ENCODE assay signal across 19 mouse cellular contexts in genomic region chr10:28596897-28597296, GRCm38 (mm10).
DNase-seq lines count a peak whose midpoint lies in the region; ATAC-seq lines count a peak whose summit lies in the region.
"Had no signal": no experiment of that assay in that cellular context is flagged by ENCODE, and none has a peak within 500 bp of the region (broad histone marks: within the 10 kb centered on the region; RNA-seq: fewer than 3 reads in every experiment).

No protein-coding gene starts in this region.

- no peak overlapping the region for H3K27ac ChIP-seq in midbrain, embryonic 11.5 days (ENCODE audit: low read depth, low read length)
- H3K27ac ChIP-seq: embryonic facial prominence, embryonic 13.5 days; forebrain, embryonic 12.5 days; hindbrain, embryonic 10.5 days; hindbrain, embryonic 14.5 days had no signal

- peak; percentile 24 to 41 for DNase-seq in CD8-positive naive resting alpha-beta T cell, adult 2 months (ENCODE audit: low read depth in 2 of 2, low spot score in 2 of 2)
- DNase-seq in thymus, adult 18-20 months: peak; percentile 44 to 73
- peak; percentile 75 for DNase-seq in thymus, postnatal 14 days
- no peak for DNase-seq in ovary, postnatal 14 days (ENCODE audit: low spot score)
- no peak for DNase-seq in midbrain, embryonic 11.5 days (ENCODE audit: low spot score, missing footprints)
- DNase-seq in adipocyte (ENCODE audit: low spot score): no peak
- DNase-seq: adrenal gland, adult 2 months; adrenal gland, postnatal 25 days; cerebellum, adult 18-20 months; cerebellum, adult 9-11 months; cerebellum, postnatal 36 days; forebrain, postnatal 0 days; gastrocnemius, postnatal 14 days had no signal

- no peak overlapping the region for H3K4me2 ChIP-seq in midbrain, embryonic 11.5 days
- H3K4me2 ChIP-seq: embryonic facial prominence, embryonic 13.5 days; forebrain, embryonic 12.5 days; heart, embryonic 12.5 days; hindbrain, embryonic 14.5 days had no signal

- no peak overlapping the region for H3K9ac ChIP-seq in midbrain, embryonic 11.5 days (ENCODE audit: low read length)
- H3K9ac ChIP-seq: embryonic facial prominence, embryonic 13.5 days; forebrain, embryonic 12.5 days; forebrain, postnatal 0 days; heart, embryonic 12.5 days; hindbrain, embryonic 14.5 days had no signal

- no peaks in the 10 kb centered on the region for H3K36me3 ChIP-seq in midbrain, embryonic 11.5 days (ENCODE audit: control insufficient read depth, insufficient read depth, low read length)
- H3K36me3 ChIP-seq: forebrain, embryonic 12.5 days; G1E had no signal

- no peaks in the 10 kb centered on the region for H3K4me1 ChIP-seq in midbrain, embryonic 11.5 days (ENCODE audit: control insufficient read depth, insufficient read depth, low read length)
- H3K4me1 ChIP-seq: embryonic facial prominence, embryonic 13.5 days; forebrain, embryonic 12.5 days; hindbrain, embryonic 10.5 days had no signal

- H3K9me3 ChIP-seq in midbrain, embryonic 11.5 days (ENCODE audit: control insufficient read depth, low read length): no peaks in the 10 kb centered on the region
- H3K9me3 ChIP-seq: embryonic facial prominence, embryonic 13.5 days; forebrain, embryonic 12.5 days; G1E; heart, embryonic 12.5 days; hindbrain, embryonic 10.5 days had no signal

- ATAC-seq in midbrain, embryonic 11.5 days (ENCODE audit: low FRiP score): no peak
- ATAC-seq: forebrain, postnatal 0 days had no signal

- 94% methylated on average over 3 of the region's 3 CpGs for WGBS in midbrain, embryonic 11.5 days

- no peaks in the 10 kb centered on the region for H3K27me3 ChIP-seq in midbrain, embryonic 11.5 days (ENCODE audit: control insufficient read depth, insufficient read depth, low read length)
- H3K27me3 ChIP-seq: embryonic facial prominence, embryonic 13.5 days; forebrain, embryonic 12.5 days; heart, embryonic 12.5 days had no signal

- H3K4me3 ChIP-seq in midbrain, embryonic 11.5 days (ENCODE audit: low read depth, low read length): no peak overlapping the region
- H3K4me3 ChIP-seq: embryonic facial prominence, embryonic 13.5 days; forebrain, embryonic 12.5 days; heart, embryonic 12.5 days; hindbrain, embryonic 10.5 days had no signal

Comparison
In these comparisons a context has a peak if more than half of its experiments do, and no peak if none do; other contexts are left out.
1. DNase-seq: peak in CD8-positive naive resting alpha-beta T cell, adult 2 months (2 of 2), thymus, adult 18-20 months (2 of 2) and thymus, postnatal 14 days (single experiment); none in ovary, postnatal 14 days (single experiment), midbrain, embryonic 11.5 days (single experiment) and adipocyte (single experiment).